In genomic region chrX:155624895-155625294, GRCm38 (mm10) we compare ENCODE assay signal across 10 mouse cellular contexts. TPM values are rescaled to one million over a fixed set of nuclear protein-coding genes. Genes with fewer than 3 reads are reported as not detected.
DNase-seq lines count a peak whose midpoint lies in the region; ATAC-seq and TF ChIP-seq lines count a peak whose summit lies in the region.
"Had no signal": no experiment of that assay in that cellular context is flagged by ENCODE, and none has a peak within 500 bp of the region (broad histone marks: within the 10 kb centered on the region; RNA-seq: fewer than 3 reads in every experiment).

No protein-coding gene starts in this region.

- no peak for TF ChIP-seq CTCF in kidney, postnatal 0 days (IDR thresholded peaks at IDR 0.05; ENCODE audit: low read depth)

- H3K27ac ChIP-seq in kidney, postnatal 0 days: no peak overlapping the region
- no peak overlapping the region for H3K27ac ChIP-seq in embryonic facial prominence, embryonic 10.5 days (replicated peaks)
- H3K27ac ChIP-seq in hindbrain, embryonic 10.5 days: no peak overlapping the region
- no peak overlapping the region for H3K27ac ChIP-seq in midbrain, embryonic 14.5 days (replicated peaks; ENCODE audit: low read depth, low read length)

- H3K27me3 ChIP-seq in kidney, postnatal 0 days (ENCODE audit: insufficient read depth, low read length): peaks cover 4% of the 10 kb centered on the region; the same call in 1 of the 2 replicates
- H3K27me3 ChIP-seq in embryonic facial prominence, embryonic 10.5 days (replicated peaks; ENCODE audit: low read depth, poor library complexity, severe bottlenecking): peaks cover 68% of the 10 kb centered on the region
- peaks cover 61% of the 10 kb centered on the region for H3K27me3 ChIP-seq in hindbrain, embryonic 10.5 days (ENCODE audit: insufficient read depth, poor library complexity, severe bottlenecking)
- no peaks in the 10 kb centered on the region for H3K27me3 ChIP-seq in midbrain, embryonic 14.5 days (ENCODE audit: control insufficient read depth, insufficient read depth, low read length)

- WGBS in kidney, postnatal 0 days: 16% methylated on average over 15 of the region's 15 CpGs
- WGBS in embryonic facial prominence, embryonic 10.5 days: 17% methylated on average over 15 of the region's 15 CpGs
- 14% methylated on average over 15 of the region's 15 CpGs for WGBS in hindbrain, embryonic 10.5 days
- 16% methylated on average over 15 of the region's 15 CpGs for WGBS in midbrain, embryonic 14.5 days

- peak overlapping the region; percentile 40; the same call in 1 of the 2 replicates for H3K4me3 ChIP-seq in kidney, postnatal 0 days (replicated peaks; ENCODE audit: low read depth, low read length)
- H3K4me3 ChIP-seq in embryonic facial prominence, embryonic 10.5 days: peak overlapping the region; percentile 64
- H3K4me3 ChIP-seq in hindbrain, embryonic 10.5 days: peak overlapping the region; percentile 59
- peak overlapping the region; percentile 50 for H3K4me3 ChIP-seq in midbrain, embryonic 14.5 days (replicated peaks; ENCODE audit: low read depth, low read length)

- no peak for DNase-seq in kidney, postnatal 0 days (ENCODE audit: low spot score)
- DNase-seq in kidney, postnatal 4 days: no peak
- peak; percentile 8 for DNase-seq in embryonic facial prominence, embryonic 10.5 days (ENCODE audit: low spot score)
- no peak for DNase-seq in hindbrain, embryonic 10.5 days (ENCODE audit: low spot score)
- DNase-seq in midbrain, embryonic 14.5 days: no peak
- DNase-seq in frontal cortex, postnatal 14 days (ENCODE audit: low spot score in 2 of 2): no peak
- DNase-seq in frontal cortex, postnatal 36 days (ENCODE audit: low spot score in 2 of 2): no peak
- no peak for DNase-seq in layer of hippocampus, adult 9-10 months (ENCODE audit: low spot score)
- DNase-seq: lung, adult 2 months had no signal

- no peak overlapping the region for H3K9ac ChIP-seq in kidney, postnatal 0 days (ENCODE audit: low read depth, low read length)
- peak overlapping the region; percentile 16 for H3K9ac ChIP-seq in midbrain, embryonic 14.5 days (replicated peaks; ENCODE audit: low read length)

- H3K4me1 ChIP-seq in kidney, postnatal 0 days (replicated peaks; ENCODE audit: insufficient read depth, low read length): 0 out of 2 replicates have a peak, but pooled peaks cover 4% of the 10 kb centered on the region
- H3K4me1 ChIP-seq in embryonic facial prominence, embryonic 10.5 days: peaks cover 10% of the 10 kb centered on the region; the same call in 1 of the 2 replicates
- peaks cover 11% of the 10 kb centered on the region; the same call in 1 of the 2 replicates for H3K4me1 ChIP-seq in hindbrain, embryonic 10.5 days (replicated peaks)
- no peaks in the 10 kb centered on the region for H3K4me1 ChIP-seq in midbrain, embryonic 14.5 days (ENCODE audit: control insufficient read depth, insufficient read depth, low read length)

- no peaks in the 10 kb centered on the region for H3K9me3 ChIP-seq in kidney, postnatal 0 days (replicated peaks; ENCODE audit: low read length)
- no peaks in the 10 kb centered on the region for H3K9me3 ChIP-seq in embryonic facial prominence, embryonic 10.5 days
- 0 out of 2 replicates have a peak, but pooled peaks cover 4% of the 10 kb centered on the region for H3K9me3 ChIP-seq in hindbrain, embryonic 10.5 days
- no peaks in the 10 kb centered on the region for H3K9me3 ChIP-seq in midbrain, embryonic 14.5 days (ENCODE audit: control insufficient read depth, low read length)

- ATAC-seq in kidney, postnatal 0 days (replicated peaks; ENCODE audit: low FRiP score, low read depth): no peak
- 0 out of 2 replicates have a peak, but pooled peaks have one; percentile 2 for ATAC-seq in midbrain, embryonic 14.5 days (ENCODE audit: low FRiP score, low TSS enrichment)

- H3K36me3 ChIP-seq in kidney, postnatal 0 days (ENCODE audit: insufficient read depth, low read length): no peaks in the 10 kb centered on the region
- H3K36me3 ChIP-seq in embryonic facial prominence, embryonic 10.5 days (replicated peaks): no peaks in the 10 kb centered on the region
- H3K36me3 ChIP-seq in hindbrain, embryonic 10.5 days: no peaks in the 10 kb centered on the region
- no peaks in the 10 kb centered on the region for H3K36me3 ChIP-seq in midbrain, embryonic 14.5 days (ENCODE audit: control insufficient read depth, insufficient read depth, low read length)

- H3K4me2 ChIP-seq in kidney, postnatal 0 days (ENCODE audit: low read length): peak overlapping the region; percentile 88
- H3K4me2 ChIP-seq in midbrain, embryonic 14.5 days (ENCODE audit: low read length): peak overlapping the region; percentile 65

RNA-seq across cellular contexts. Expression of gene Gm15155, which starts 0.4 kb away (rescaled TPM):
- not detected in 2 replicates for polyA plus RNA-seq in kidney, postnatal 0 days (2015; fragmentation: Nextera tagmentation; extraction: Ambion mirVana)
- not detected in 2 replicates for polyA plus RNA-seq in embryonic facial prominence, embryonic 10.5 days (2016; fragmentation: Nextera tagmentation; extraction: Ambion mirVana)
- not detected in 2 replicates for polyA plus RNA-seq in hindbrain, embryonic 10.5 days (2016; fragmentation: Nextera tagmentation; extraction: Ambion mirVana)
- polyA plus RNA-seq in midbrain, embryonic 14.5 days (2014; fragmentation: Nextera tagmentation; extraction: Ambion mirVana): 0.22 and 0.57 TPM in 2 replicates
- polyA plus RNA-seq: lung, adult 2 months; testis, adult 2 months had no signal

RNA-seq across cellular contexts. Expression of gene Ptchd1, which starts 1.3 kb away (rescaled TPM):
- polyA plus RNA-seq in kidney, postnatal 0 days (2015; fragmentation: Nextera tagmentation; extraction: Ambion mirVana): 0.73 and 0.83 TPM in 2 replicates
- polyA plus RNA-seq in embryonic facial prominence, embryonic 10.5 days (2016; fragmentation: Nextera tagmentation; extraction: Ambion mirVana): 1.0 and 1.7 TPM in 2 replicates
- 0.22 and 0.59 TPM in 2 replicates for polyA plus RNA-seq in hindbrain, embryonic 10.5 days (2016; fragmentation: Nextera tagmentation; extraction: Ambion mirVana)
- 15.7 and 17.6 TPM in 2 replicates for polyA plus RNA-seq in midbrain, embryonic 14.5 days (2014; fragmentation: Nextera tagmentation; extraction: Ambion mirVana)
